Mouse (Mus musculus): ENCODE measurements around the gene Tespa1. TPM values are rescaled to one million over a fixed set of nuclear protein-coding genes. Genes with fewer than 3 reads are reported as not detected.
"Not testable (repeated sequence)": the region's sequence is repeated elsewhere in the genome, so short reads cannot be mapped to it uniquely, and the experiment has no call there.

The Tespa1 gene
- total RNA-seq (2018; cell fraction: chromatin; rRNA removed) = 1 to 10 TPM in 1 of 26 experiments, not detected in 25; 1.2 TPM
- total RNA-seq (2018; cell fraction: cytosol; rRNA removed) = under 1 TPM in 6 of 26 experiments, not detected in 20; 0.05 to 0.33 (median 0.12) TPM
- total RNA-seq (2018; cell fraction: nucleus; rRNA removed) = 1 to 10 TPM in 2 of 26 experiments, under 1 TPM in 9, not detected in 15; 0.35 to 1.9 (median 0.63) TPM
- 0.16 TPM in 1 of 3 replicates, not detected in the others for polyA plus RNA-seq (2018)

DNA sequence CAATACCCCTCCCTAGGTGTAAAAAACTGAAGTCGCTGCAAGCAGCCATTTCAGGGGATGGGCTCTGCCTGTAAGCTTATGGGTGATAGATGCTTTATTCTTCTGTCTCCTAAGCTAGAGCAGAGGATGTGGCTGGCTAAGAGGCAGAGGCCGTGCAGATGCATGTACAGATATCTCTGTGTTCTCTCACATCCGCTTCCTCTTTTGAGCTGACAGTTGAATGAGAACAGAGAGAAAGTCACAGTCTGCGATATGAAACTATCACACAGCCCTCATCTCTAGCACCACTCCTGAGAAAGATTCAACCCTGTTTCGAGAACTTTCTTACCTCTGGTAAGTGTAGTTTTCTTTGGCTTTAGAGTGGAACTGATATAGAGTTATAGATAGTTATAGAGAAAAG is at the start of gene Tespa1:
Gene Tespa1 (plus strand): TSS at position 234 of the 400 bp plus-strand sequence.
- no peak within 1 kb of the TSS for H3K4me3 ChIP-seq (ENCODE audit: inconsistent target)
- no peaks in the 10 kb centered on the region for H3K79me2 ChIP-seq (ENCODE audit: inconsistent target)
- no peaks in the 10 kb centered on the region for H3K36me3 ChIP-seq (ENCODE audit: inconsistent target)
- H3K27ac ChIP-seq = no peak within 1 kb of the TSS
- 6% methylated on average over 5 of the region's 5 CpGs for WGBS (ENCODE audit: missing documents)

DNA sequence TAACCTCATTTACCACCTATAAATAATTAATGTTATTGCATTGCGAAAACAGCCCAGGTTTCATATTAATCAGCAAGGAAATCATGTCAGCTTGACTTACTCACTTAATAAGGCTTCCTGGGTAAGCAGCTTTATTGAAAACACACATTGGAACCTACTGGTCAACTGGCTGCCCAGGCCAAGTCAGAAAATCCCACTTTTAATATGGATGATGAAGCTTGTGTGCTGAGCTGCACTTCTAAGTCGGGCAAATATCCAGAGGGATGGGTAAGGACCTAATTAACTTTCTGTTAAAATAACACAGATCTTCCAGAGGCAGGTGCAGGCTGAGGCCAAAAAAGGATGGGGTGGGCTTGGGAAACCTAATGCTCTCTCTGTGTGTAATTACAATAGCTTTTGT is 46.9 kb upstream of the Tespa1 start:
- no peak overlapping the region for H3K27ac ChIP-seq
- H3K4me3 ChIP-seq (ENCODE audit: inconsistent target) = no peak overlapping the region
- H3K36me3 ChIP-seq (ENCODE audit: inconsistent target) = no peaks in the 10 kb centered on the region
- 89% methylated on average over 2 of the region's 2 CpGs for WGBS (ENCODE audit: missing documents)
- H3K79me2 ChIP-seq (ENCODE audit: inconsistent target) = no peaks in the 10 kb centered on the region

DNA sequence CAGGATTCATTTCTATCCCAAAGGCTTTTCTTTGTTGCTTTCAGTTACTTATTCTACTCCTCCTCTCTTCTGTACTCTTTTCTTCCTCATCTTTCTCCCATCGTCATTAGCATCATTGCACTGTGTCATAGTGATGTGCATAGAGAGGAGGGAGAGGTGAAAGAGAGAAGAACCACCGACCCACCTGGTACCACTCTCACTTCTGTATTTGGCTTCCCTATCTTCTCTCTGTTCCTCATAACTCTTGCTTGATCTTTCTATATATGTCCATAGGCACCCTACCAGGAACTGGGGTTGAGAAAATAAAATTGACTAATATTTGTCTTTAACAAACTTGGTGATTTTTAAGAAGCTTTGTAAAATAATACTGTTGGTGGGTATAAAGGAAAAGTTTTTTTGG is 46.2 kb upstream of the Tespa1 start:
- H3K4me3 ChIP-seq (ENCODE audit: inconsistent target) = no peak overlapping the region
- WGBS (ENCODE audit: missing documents) = 64% methylated on average over 2 of the region's 2 CpGs
- H3K79me2 ChIP-seq (ENCODE audit: inconsistent target) = no peaks in the 10 kb centered on the region
- H3K36me3 ChIP-seq (ENCODE audit: inconsistent target) = no peaks in the 10 kb centered on the region
- no peak overlapping the region for H3K27ac ChIP-seq

DNA sequence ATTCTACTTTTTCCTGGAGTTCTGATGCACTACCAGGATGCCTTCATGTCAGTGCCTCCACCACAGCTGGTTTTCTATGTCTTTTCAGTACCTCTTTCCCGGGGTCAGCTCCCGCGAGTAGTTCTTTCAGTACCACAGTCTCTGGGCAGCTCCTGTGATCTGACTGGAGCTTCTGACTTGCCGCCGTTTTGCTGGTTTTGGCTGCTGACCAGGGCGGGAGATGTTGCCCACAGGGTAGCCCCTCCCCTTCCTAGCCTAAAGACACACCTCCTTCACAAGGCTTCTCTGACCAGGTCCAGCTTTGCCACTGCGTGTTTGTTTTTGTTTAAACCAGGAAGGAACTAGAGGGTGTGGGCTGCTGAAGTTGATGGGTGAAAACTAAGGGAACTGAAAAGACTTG is 42.6 kb upstream of the Tespa1 start, which contains the start of gene Neurod4:
Gene Neurod4 (minus strand): TSS at position 175 of the 400 bp plus-strand sequence.
- Histone ChIP-seq H3K36me3 (ENCODE audit: inconsistent target) (no peaks in the 10 kb centered on the region), H3K79me2 (ENCODE audit: inconsistent target) (no peaks in the 10 kb centered on the region), H3K4me3 (ENCODE audit: inconsistent target) (no peak within 1 kb of the TSS), H3K27ac (no peak within 1 kb of the TSS)
- WGBS (ENCODE audit: missing documents) = 3% methylated on average over 7 of the region's 7 CpGs

DNA sequence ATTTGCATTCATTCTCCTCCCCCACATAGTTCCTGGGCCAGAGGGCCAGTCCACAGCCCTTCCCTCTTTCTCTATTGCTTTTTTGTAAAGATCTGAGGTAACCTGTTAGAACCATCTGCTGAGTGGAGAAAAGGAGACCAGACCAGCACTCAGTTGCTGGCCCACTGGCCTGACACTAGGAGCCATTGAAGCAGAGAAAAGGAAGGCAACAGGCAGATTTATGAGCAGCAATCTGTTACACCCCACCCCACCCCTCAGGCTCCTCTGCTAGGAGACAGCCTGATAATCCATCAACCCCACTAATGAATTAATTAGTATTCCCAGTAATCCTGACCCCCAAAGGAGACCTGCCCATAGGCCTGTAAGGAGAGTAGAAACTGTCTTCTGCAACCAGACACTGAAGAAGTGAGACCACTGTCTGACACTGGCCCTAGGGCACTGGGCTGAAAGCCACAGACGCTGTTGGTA is 40.7 kb upstream of the Tespa1 start:
- H3K4me3 ChIP-seq (ENCODE audit: inconsistent target) = no peak overlapping the region
- H3K79me2 ChIP-seq (ENCODE audit: inconsistent target) = no peaks in the 10 kb centered on the region
- H3K27ac ChIP-seq = no peak overlapping the region
- 40% methylated on average over 1 of the region's 1 CpGs for WGBS (ENCODE audit: missing documents)
- no peaks in the 10 kb centered on the region for H3K36me3 ChIP-seq (ENCODE audit: inconsistent target)

DNA sequence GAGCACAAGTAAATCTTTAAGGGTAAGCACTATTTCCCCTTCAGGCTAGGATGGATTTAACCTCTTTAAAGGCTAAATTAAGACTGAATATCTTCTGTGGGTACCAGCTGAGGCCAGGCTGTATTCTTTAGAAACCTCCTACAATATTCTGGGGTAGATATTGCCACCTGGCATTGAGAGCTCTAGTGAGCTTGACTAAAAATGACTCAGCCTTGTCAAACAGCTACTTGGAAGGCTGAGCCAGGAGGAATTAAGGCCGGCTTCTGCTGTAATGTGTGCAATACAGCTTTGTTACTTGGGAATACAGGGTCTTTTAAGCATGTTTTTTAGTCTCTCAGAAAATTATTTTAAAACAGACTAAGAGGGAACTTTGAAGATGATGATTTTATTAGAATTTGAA is 35.5 kb upstream of the Tespa1 start:
- Histone ChIP-seq H3K79me2 (ENCODE audit: inconsistent target) (no peaks in the 10 kb centered on the region), H3K27ac (no peak overlapping the region), H3K4me3 (ENCODE audit: inconsistent target) (no peak overlapping the region), H3K36me3 (ENCODE audit: inconsistent target) (no peaks in the 10 kb centered on the region)
- 82% methylated on average over 1 of the region's 1 CpGs for WGBS (ENCODE audit: missing documents)

DNA sequence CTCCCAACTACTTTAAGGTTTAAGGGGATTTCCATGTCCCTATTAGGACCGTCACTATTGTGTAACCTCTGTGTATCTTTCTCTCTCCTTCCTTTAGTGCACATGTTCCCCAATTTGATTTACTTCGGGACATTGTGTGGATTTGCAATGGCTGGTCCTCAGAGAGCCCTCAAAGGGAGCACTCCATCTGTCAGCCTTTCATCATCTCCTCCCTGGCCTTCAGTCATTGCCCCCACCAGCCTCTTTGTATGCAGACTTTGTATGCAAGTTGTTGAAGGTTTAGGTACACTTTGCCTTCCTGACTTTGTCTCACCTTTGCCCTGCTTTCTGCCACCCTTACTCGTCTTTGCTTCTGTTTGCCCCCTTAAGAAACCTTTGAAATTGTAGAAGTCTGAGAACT is 34.7 kb upstream of the Tespa1 start:
- Histone ChIP-seq H3K4me3 (ENCODE audit: inconsistent target) (no peak overlapping the region), H3K79me2 (ENCODE audit: inconsistent target) (no peaks in the 10 kb centered on the region), H3K36me3 (ENCODE audit: inconsistent target) (no peaks in the 10 kb centered on the region), H3K27ac (no peak overlapping the region)
- 73% methylated on average over 3 of the region's 3 CpGs for WGBS (ENCODE audit: missing documents)

DNA sequence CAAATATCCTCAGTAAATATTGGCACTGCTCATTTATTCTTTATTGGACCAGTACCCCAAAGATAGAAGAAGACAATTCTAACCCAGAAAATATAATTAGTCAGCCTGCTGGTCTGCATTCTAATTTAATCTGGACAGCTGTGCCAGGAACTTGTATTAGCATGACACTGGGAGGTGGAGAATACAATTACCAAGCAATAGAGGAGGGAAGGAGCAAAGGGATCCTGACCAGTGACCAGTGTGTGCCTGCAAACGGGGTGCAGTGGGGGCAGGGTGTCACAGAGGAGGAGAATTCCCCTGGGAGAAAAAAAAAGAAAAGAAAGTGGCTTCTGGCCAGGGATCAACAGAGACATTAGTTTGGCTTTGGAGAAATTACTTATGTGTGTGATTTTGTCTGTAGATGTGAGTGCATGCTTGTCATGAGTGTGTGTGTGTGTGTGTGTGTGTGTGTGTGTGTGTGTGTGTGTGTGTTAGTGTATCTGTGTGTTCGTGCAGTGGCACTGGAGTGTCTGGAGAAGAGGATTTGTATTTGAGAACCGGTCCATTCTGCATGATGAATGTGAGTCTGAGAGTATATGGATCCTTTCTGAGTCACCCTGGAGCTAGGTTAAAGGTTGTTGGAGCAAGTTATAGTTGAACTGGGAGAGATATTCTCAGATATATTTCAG is 28.8 kb upstream of the Tespa1 start:
- 33% methylated on average over 3 of the region's 3 CpGs for WGBS (ENCODE audit: missing documents)
- Histone ChIP-seq H3K4me3 (ENCODE audit: inconsistent target) (no peak overlapping the region), H3K79me2 (ENCODE audit: inconsistent target) (no peaks in the 10 kb centered on the region), H3K27ac (no peak overlapping the region), H3K36me3 (ENCODE audit: inconsistent target) (no peaks in the 10 kb centered on the region)

DNA sequence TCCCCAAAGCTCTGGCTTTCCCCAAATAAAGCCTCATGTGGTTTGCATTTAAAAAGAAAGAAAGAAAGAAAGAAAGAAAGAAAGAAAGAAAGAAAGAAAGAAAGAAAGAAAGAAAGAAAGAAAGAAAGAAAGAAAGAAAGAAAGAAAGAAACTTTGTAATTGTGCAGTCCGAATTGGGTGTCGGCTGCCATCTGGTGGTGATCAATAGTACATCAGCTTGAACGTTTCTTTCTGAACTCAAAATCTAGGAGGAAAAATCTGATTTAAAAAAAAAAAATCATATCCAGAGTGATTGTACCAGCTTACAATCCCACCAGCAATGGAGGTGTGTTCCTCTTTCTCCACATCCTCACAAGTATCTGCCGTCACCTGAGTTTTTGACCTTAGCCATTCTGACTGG is 23.9 kb upstream of the Tespa1 start:
- H3K79me2 ChIP-seq (ENCODE audit: inconsistent target); H3K36me3 ChIP-seq (ENCODE audit: inconsistent target); H3K27ac ChIP-seq; H3K4me3 ChIP-seq (ENCODE audit: inconsistent target): not testable (repeated sequence)
- 17% methylated on average over 4 of the region's 4 CpGs for WGBS (ENCODE audit: missing documents)

DNA sequence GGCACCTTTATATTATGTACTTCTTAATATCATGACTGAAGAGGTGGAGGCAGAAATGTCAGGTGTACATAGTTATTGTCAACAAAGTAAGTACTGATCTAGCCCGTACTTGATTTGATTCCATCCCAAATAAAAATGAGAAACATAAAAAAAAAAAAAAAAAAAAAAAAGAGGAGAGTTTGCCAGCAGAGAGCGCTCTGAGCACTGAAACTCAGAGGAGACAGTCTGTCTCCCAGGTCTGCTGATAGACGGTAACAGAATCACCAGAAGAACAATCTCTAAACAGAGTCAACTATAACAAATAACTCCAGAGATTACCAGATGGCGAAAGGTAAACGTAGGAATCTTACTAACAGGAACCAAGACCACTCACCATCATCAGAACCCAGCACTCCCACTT is 18.5 kb upstream of the Tespa1 start:
- not testable (repeated sequence) for H3K4me3 ChIP-seq (ENCODE audit: inconsistent target); H3K36me3 ChIP-seq (ENCODE audit: inconsistent target); H3K27ac ChIP-seq; H3K79me2 ChIP-seq (ENCODE audit: inconsistent target)
- 66% methylated on average over 2 of the region's 5 CpGs for WGBS (ENCODE audit: missing documents)

DNA sequence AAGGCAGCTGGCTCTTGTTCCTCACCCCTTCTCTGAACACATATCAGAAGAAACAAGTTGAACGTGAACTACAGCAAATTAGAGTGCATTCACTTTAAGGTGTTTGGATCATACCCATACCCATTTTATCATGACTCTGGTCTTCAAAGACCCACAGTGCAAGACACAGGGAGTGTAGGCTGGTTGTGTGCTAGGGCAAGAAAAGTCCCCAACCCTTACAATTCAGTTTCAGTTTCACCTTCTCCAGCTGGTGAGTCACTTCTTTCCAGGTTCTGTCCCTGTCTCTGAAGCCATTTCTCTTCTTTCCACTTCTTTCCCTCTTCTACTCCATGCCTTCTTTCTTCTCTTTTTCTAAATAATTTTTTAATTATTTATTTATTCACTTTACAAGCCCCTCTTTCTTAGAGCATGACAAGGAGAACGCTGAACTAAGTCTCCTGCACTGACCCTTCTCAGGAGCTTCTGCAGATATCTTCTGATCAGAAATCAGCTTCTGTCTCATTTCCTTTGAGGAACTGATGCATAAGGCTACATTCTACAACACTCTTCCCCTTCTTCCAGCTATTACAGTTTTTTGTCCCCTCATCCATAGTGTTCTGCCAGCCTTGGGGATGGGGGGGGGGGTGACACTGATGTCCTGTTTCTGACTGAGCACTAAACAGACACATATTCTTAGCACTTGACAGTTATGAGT is 11.0 kb upstream of the Tespa1 start:
- Histone ChIP-seq H3K27ac (no peak overlapping the region), H3K36me3 (ENCODE audit: inconsistent target) (no peaks in the 10 kb centered on the region), H3K79me2 (ENCODE audit: inconsistent target) (no peaks in the 10 kb centered on the region), H3K4me3 (ENCODE audit: inconsistent target) (no peak overlapping the region)
- WGBS (ENCODE audit: missing documents) = 22% methylated on average over 2 of the region's 2 CpGs

DNA sequence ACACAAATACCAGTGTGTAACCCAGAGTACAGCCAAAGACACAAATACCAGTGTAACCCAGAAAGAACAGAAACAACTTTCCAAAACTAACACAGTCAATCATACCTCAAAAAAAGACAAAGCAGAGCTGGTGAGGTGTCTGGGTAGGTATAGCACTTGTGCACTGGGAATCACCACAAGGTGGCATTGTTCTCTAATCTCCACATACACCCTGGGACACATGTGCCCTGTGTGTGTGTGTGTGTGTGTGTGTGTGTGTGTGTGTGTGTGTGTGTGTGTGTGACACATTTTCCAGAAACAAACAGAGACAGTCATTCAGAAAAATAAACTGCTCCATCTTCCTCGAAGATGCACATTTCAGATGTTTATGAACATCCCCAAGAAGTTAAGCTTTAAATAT is 9.1 kb upstream of the Tespa1 start:
- H3K79me2 ChIP-seq (ENCODE audit: inconsistent target) = no peaks in the 10 kb centered on the region
- H3K27ac ChIP-seq = no peak overlapping the region
- H3K4me3 ChIP-seq (ENCODE audit: inconsistent target) = no peak overlapping the region
- 60% methylated on average over 1 of the region's 1 CpGs for WGBS (ENCODE audit: missing documents)
- no peaks in the 10 kb centered on the region for H3K36me3 ChIP-seq (ENCODE audit: inconsistent target)

DNA sequence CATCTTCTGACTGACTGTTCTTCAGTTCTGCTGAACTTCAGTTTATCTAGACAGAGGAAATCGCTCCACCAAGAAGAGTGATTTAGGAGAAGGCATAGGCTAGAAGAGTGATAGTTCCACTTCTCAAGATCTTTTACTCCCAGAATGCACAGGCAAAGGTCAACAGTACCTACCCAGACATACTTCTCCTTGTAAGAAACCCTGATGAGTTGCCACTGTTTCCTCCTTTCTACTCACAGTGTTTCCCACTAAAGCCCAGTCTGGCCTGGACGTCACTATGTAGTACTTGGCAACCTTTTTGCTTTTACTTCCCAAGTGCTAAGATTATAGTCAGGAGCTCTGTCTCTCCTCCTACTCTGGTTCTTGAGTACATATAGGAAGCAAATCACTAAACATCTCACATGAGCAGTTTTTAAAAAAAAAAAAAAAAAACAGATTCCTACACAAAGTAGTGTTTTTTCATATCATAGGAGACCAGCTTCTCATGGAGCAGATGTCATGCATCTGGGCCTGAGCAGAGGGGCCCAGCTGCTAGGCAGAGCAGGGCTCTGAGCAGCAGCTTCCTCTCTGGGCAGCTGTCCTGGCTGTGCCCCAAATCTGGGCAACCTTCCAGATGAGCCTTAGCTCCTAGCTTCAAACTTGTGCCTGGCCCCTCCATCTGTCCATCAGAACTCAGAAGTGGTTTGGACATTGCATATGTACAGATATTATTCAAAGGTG is 8.4 kb upstream of the Tespa1 start:
- H3K36me3 ChIP-seq (ENCODE audit: inconsistent target) = no peaks in the 10 kb centered on the region
- no peak overlapping the region for H3K4me3 ChIP-seq (ENCODE audit: inconsistent target)
- 27% methylated on average over 2 of the region's 2 CpGs for WGBS (ENCODE audit: missing documents)
- no peak overlapping the region for H3K27ac ChIP-seq
- H3K79me2 ChIP-seq (ENCODE audit: inconsistent target) = no peaks in the 10 kb centered on the region

DNA sequence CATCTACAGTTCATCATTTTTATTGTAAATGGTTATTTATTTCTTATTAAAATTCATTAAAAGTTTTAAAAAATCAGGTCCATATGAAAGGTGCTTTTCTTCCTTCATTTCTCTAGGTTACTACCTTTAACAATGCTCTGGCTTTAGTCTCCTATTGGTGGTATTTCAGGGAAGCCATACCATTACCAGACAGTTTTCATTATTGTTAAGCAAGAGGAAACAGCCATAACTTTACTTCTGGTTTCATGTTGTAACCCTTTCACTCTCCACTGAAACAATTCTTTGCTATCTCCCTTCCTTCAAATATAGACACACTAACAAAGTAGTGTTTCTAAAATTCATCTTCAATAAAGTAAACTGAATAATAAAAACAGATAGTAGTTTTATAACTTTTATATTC is 6.8 kb upstream of the Tespa1 start:
- no peak overlapping the region for H3K27ac ChIP-seq
- no peaks in the 10 kb centered on the region for H3K36me3 ChIP-seq (ENCODE audit: inconsistent target)
- no peaks in the 10 kb centered on the region for H3K79me2 ChIP-seq (ENCODE audit: inconsistent target)
- H3K4me3 ChIP-seq (ENCODE audit: inconsistent target) = no peak overlapping the region

DNA sequence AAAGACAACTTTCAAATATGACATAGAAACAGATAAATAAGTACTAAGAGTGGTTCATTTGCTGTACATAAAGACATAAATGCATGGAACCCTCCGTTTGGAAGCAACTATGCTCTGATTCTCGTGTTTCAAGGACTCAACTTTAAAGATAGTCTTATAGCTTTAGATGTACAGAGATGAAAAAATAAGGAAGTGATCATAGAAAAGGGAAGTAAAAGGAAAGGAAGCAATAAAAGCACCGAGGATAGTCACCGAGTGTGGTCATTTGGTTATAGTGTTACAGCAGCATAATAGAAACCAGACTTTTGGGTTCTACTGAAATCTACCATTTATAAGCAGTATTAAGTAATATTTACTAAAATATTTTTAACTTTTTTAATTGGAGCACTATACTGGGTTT is 4.0 kb upstream of the Tespa1 start:
- Histone ChIP-seq H3K79me2 (ENCODE audit: inconsistent target) (no peaks in the 10 kb centered on the region), H3K4me3 (ENCODE audit: inconsistent target) (no peak overlapping the region), H3K27ac (no peak overlapping the region), H3K36me3 (ENCODE audit: inconsistent target) (no peaks in the 10 kb centered on the region)
- WGBS (ENCODE audit: missing documents) = 2% methylated on average over 4 of the region's 4 CpGs
